Mouse (Mus musculus): ENCODE measurements around the gene Tgoln1. TPM values are rescaled to one million over a fixed set of nuclear protein-coding genes. Genes with fewer than 3 reads are reported as not detected.

Tgoln1 gene
- polyA plus RNA-seq, 1 experiment from 2014 or later, result 120 TPM

GRCm38 (mm10) chr6:72623661-72624402 is 7.0 kb upstream of the Tgoln1 start:
- no peaks in the 10 kb centered on the region for H3K9me3 ChIP-seq (ENCODE audit: low read length)
- 70% methylated on average over 8 of the region's 8 CpGs for WGBS
- no peak for ATAC-seq
- H3K36me3 ChIP-seq (ENCODE audit: insufficient read depth, low read length), result peaks cover 10% of the 10 kb centered on the region; the same call in 1 of the 2 replicates
- no peak overlapping the region for H3K4me2 ChIP-seq (replicated peaks; ENCODE audit: low read depth, low read length)
- H3K27ac ChIP-seq (ENCODE audit: low read length), result no peak overlapping the region
- no peak overlapping the region for H3K9ac ChIP-seq (replicated peaks; ENCODE audit: low read depth)
- no peaks in the 10 kb centered on the region for H3K27me3 ChIP-seq (replicated peaks; ENCODE audit: insufficient read depth, low read length)
- DNase-seq (ENCODE audit: low spot score), result peak; percentile 50
- no peak for TF ChIP-seq CTCF (IDR thresholded peaks at IDR 0.05)
- peak; percentile 25; the same call in 1 of the 2 replicates for TF ChIP-seq EP300 (IDR thresholded peaks at IDR 0.05)
- H3K4me3 ChIP-seq (ENCODE audit: low read depth, low read length), result no peak overlapping the region
- H3K4me1 ChIP-seq (ENCODE audit: insufficient read depth, low read depth, low read length), result no peaks in the 10 kb centered on the region

DNA sequence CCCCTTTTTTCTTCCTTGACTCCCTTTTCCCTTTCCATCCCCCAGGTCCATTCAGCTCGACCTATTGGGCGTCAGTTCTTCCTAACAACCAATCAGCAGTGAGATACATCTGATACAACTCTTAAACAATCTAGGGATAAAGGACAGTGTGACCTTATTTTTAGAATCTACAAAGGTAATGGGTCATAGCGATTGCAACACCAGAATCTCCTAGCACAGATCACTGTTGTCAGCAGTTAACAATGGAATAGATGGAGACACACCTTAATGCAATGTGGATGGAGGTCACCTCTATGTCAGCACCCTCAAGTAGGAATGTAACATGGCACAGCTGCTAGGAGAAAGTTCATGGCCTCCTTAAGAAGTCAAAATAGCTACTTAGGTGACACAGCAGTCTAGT is 6.1 kb upstream of the Tgoln1 start:
- DNase-seq (ENCODE audit: low spot score) (no peak), ATAC-seq (no peak)
- Histone ChIP-seq H3K9ac (replicated peaks; ENCODE audit: low read depth) (no peak overlapping the region), H3K27me3 (replicated peaks; ENCODE audit: insufficient read depth, low read length) (no peaks in the 10 kb centered on the region), H3K36me3 (ENCODE audit: insufficient read depth, low read length) (peaks cover 9% of the 10 kb centered on the region; the same call in 1 of the 2 replicates), H3K4me2 (replicated peaks; ENCODE audit: low read depth, low read length) (no peak overlapping the region), H3K9me3 (ENCODE audit: low read length) (no peaks in the 10 kb centered on the region), H3K27ac (ENCODE audit: low read length) (no peak overlapping the region), H3K4me3 (ENCODE audit: low read depth, low read length) (no peak overlapping the region), H3K4me1 (ENCODE audit: insufficient read depth, low read depth, low read length) (no peaks in the 10 kb centered on the region)
- TF ChIP-seq CTCF (IDR thresholded peaks at IDR 0.05) (no peak), EP300 (IDR thresholded peaks at IDR 0.05) (no peak)
- WGBS, result 36% methylated on average over 3 of the region's 3 CpGs

DNA sequence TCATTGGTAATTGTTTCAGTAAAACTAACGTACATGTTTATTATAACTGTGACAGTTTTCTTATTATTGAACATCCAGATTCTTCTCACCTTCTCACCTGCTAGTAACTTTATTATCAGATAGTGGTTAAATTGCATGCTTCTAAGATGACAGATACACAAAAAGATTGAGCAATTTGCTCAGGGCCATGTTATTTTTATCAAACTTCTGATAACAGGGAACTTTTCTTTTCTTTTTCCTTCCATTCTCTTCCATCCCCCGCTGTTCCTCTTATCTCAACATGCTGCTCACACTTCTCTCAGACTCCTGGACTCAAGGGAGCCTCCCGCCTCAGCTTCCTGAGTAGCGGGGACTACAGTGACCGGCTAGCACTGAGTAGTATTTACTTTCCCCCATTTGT is 4.1 kb upstream of the Tgoln1 start:
- TF ChIP-seq CTCF (IDR thresholded peaks at IDR 0.05) (no peak), EP300 (IDR thresholded peaks at IDR 0.05) (no peak)
- Histone ChIP-seq H3K9ac (replicated peaks; ENCODE audit: low read depth) (no peak overlapping the region), H3K27ac (ENCODE audit: low read length) (0 out of 2 replicates have a peak overlapping the region, but pooled peaks have one; percentile 20), H3K4me1 (ENCODE audit: insufficient read depth, low read depth, low read length) (peaks cover 7% of the 10 kb centered on the region), H3K27me3 (replicated peaks; ENCODE audit: insufficient read depth, low read length) (no peaks in the 10 kb centered on the region), H3K4me3 (ENCODE audit: low read depth, low read length) (no peak overlapping the region), H3K4me2 (replicated peaks; ENCODE audit: low read depth, low read length) (no peak overlapping the region), H3K9me3 (ENCODE audit: low read length) (no peaks in the 10 kb centered on the region), H3K36me3 (ENCODE audit: insufficient read depth, low read length) (no peaks in the 10 kb centered on the region)
- ATAC-seq (no peak), DNase-seq (ENCODE audit: low spot score) (no peak)
- 54% methylated on average over 5 of the region's 5 CpGs for WGBS

- Histone ChIP-seq H3K4me2 (replicated peaks; ENCODE audit: low read depth, low read length) (peak overlapping the region; percentile 15; the same call in 1 of the 2 replicates), H3K27me3 (replicated peaks; ENCODE audit: insufficient read depth, low read length) (no peaks in the 10 kb centered on the region), H3K27ac (ENCODE audit: low read length) (peak overlapping the region; percentile 58), H3K4me1 (ENCODE audit: insufficient read depth, low read depth, low read length) (peaks cover 17% of the 10 kb centered on the region), H3K9me3 (ENCODE audit: low read length) (no peaks in the 10 kb centered on the region), H3K36me3 (ENCODE audit: insufficient read depth, low read length) (no peaks in the 10 kb centered on the region), H3K4me3 (ENCODE audit: low read depth, low read length) (no peak overlapping the region), H3K9ac (replicated peaks; ENCODE audit: low read depth) (no peak overlapping the region)
- WGBS, result 22% methylated on average over 12 of the region's 12 CpGs
- peak; percentile 76 for ATAC-seq
- TF ChIP-seq CTCF (IDR thresholded peaks at IDR 0.05) (no peak), EP300 (IDR thresholded peaks at IDR 0.05) (peak; percentile 72)
- DNase-seq (ENCODE audit: low spot score), result peak; percentile 89
Measured at GRCm38 (mm10) chr6:72619734-72620532, 3.1 kb upstream of the Tgoln1 start.

GRCm38 (mm10) chr6:72615561-72616375 is 1.0 kb downstream of the Tgoln1 start:
- TF ChIP-seq EP300 (IDR thresholded peaks at IDR 0.05) (no peak), CTCF (IDR thresholded peaks at IDR 0.05) (no peak)
- Histone ChIP-seq H3K27ac (ENCODE audit: low read length) (peak overlapping the region; percentile 54), H3K9ac (replicated peaks; ENCODE audit: low read depth) (peak overlapping the region; percentile 82)

More at GRCm38 (mm10) chr6:72615561-72616375, 1.0 kb downstream of the Tgoln1 start:
- Histone ChIP-seq H3K4me3 (ENCODE audit: low read depth, low read length) (peak overlapping the region; percentile 83), H3K9me3 (ENCODE audit: low read length) (no peaks in the 10 kb centered on the region), H3K4me2 (replicated peaks; ENCODE audit: low read depth, low read length) (peak overlapping the region; percentile 87), H3K4me1 (ENCODE audit: insufficient read depth, low read depth, low read length) (peaks cover 21% of the 10 kb centered on the region), H3K36me3 (ENCODE audit: insufficient read depth, low read length) (peaks cover 20% of the 10 kb centered on the region; the same call in 1 of the 2 replicates), H3K27me3 (replicated peaks; ENCODE audit: insufficient read depth, low read length) (no peaks in the 10 kb centered on the region)
- WGBS, result 17% methylated on average over 25 of the region's 25 CpGs
- DNase-seq (ENCODE audit: low spot score), result no peak
- ATAC-seq, result no peak
